Mouse (Mus musculus): Measurements from ENCODE around the gene Shroom2.

- TF ChIP-seq POLR2A (IDR thresholded peaks at IDR 0.05; ENCODE audit: borderline replicate concordance, insufficient read depth, low read length) (no peak), CTCF (IDR thresholded peaks at IDR 0.05; ENCODE audit: borderline replicate concordance, insufficient read depth, low read depth, low read length) (no peak)
Observed at GRCm38 (mm10) chrX:152644827-152645226, 124.4 kb downstream of the Shroom2 start.
